Mouse (Mus musculus) neural tube, embryonic 11.5 days (tissue): ENCODE data around the gene Lrrk1. TPM values are rescaled to one million over a fixed set of nuclear protein-coding genes. Genes with fewer than 3 reads are reported as not detected.

Experiments used
- ATAC-seq: fragments of 200-750 bp; cut with Nextera tagmentation; 2 replicates; pipeline ENCODE4 v1.8.0; 2017; ENCODE audit warnings: moderate number of reproducible peaks, mild to moderate bottlenecking, moderate TSS enrichment, moderate library complexity; ENCODE audit not compliant: insufficient read depth, low FRiP score, low TSS enrichment
- DNase-seq: peaks from one replicate; pipeline ENCODE4 v3.0.0-alpha.2; 2015; ENCODE audit warnings: low spot score
- H3K27ac ChIP-seq: fragments of 300-500 bp; sonication (generic); 2 replicates; pipeline ENCODE4 v1.5.1; 2014; ENCODE audit warnings: low read depth, mild to moderate bottlenecking, low read length
- H3K27me3 ChIP-seq: fragments of 300-500 bp; sonication (generic); 2 replicates; pipeline ENCODE4 v1.6.1; 2014; ENCODE audit warnings: mild to moderate bottlenecking, low read length, mixed read lengths; ENCODE audit not compliant: control insufficient read depth, insufficient read depth
- H3K36me3 ChIP-seq: fragments of 300-500 bp; sonication (generic); 2 replicates; pipeline ENCODE4 v1.6.1; 2014; ENCODE audit warnings: mild to moderate bottlenecking, low read length, moderate library complexity, mixed read lengths; ENCODE audit not compliant: control insufficient read depth, insufficient read depth
- H3K4me1 ChIP-seq: fragments of 300-500 bp; sonication (generic); 2 replicates; pipeline ENCODE4 v1.6.1; 2014; ENCODE audit warnings: low read length, mixed read lengths; ENCODE audit not compliant: control insufficient read depth, insufficient read depth
- H3K4me2 ChIP-seq: fragments of 300-500 bp; sonication (generic); 2 replicates; pipeline ENCODE4 v1.6.1; 2014; ENCODE audit warnings: low read depth, mild to moderate bottlenecking, moderate library complexity
- H3K4me3 ChIP-seq: fragments of 300-500 bp; sonication (generic); 2 replicates; pipeline ENCODE4 v1.5.1; 2014; ENCODE audit warnings: low read depth, low read length
- H3K9ac ChIP-seq: fragments of 300-500 bp; sonication (generic); 2 replicates; pipeline ENCODE4 v1.6.1; 2014; ENCODE audit warnings: mild to moderate bottlenecking, low read length
- H3K9me3 ChIP-seq: fragments of 300-500 bp; sonication (generic); 2 replicates; pipeline ENCODE4 v1.6.1; 2016; ENCODE audit warnings: low read length; ENCODE audit not compliant: control insufficient read depth
- WGBS: fragments of 180-500 bp; shearing (Covaris S2); extraction: QIAGEN DNeasy Blood & Tissue Kit; methylation state at CpG from one replicate; pipeline ENCODE4 v1.1.7; 2014; 5-methylcytosine and 5-hydroxymethylcytosine counted together
- polyA plus RNA-seq: library from polyadenylated mRNA; unstranded; fragments of >200 nt; fragmentation: Nextera tagmentation; extraction: Ambion mirVana; gene quantifications from 2 replicates; pipeline ENCODE4 v1.2.1, GENCODE M21; 2014

Gene Lrrk1
- polyA plus RNA-seq, 1 experiment from 2014 or later, result 7.0 TPM

- Histone ChIP-seq H3K36me3 (no peaks in the 10 kb centered on the region), H3K4me2 (no peak overlapping the region), H3K27me3 (no peaks in the 10 kb centered on the region), H3K27ac (no peak overlapping the region), H3K4me3 (no peak overlapping the region), H3K9me3 (no peaks in the 10 kb centered on the region), H3K4me1 (peaks cover 3% of the 10 kb centered on the region; the same call in 1 of the 2 replicates), H3K9ac (no peak overlapping the region)
- WGBS, result 85% methylated on average over 7 of the region's 7 CpGs
- ATAC-seq (no peak), DNase-seq (no peak)
Measured at GRCm38 (mm10) chr7:66217531-66218094, 170.5 kb downstream of the Lrrk1 start.

DNA sequence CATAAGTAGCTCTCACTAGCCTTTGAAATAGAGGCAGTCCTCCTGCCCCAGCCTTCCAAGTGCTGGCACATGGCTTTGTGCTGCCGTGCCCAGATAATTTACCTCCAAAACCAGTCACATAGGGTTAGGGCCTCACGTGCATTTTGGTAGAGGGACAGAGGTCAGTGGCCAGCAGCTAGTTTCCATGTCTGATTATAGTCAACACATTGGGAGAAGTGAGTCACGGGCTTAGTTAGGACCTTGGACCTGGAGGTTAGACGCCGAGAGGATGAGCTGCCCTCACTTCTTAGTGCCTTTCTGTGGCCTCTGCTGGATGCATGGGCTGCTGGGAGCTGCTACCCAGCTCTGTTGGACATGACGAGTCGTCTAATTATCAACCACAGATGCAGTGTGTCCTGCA, 171.1 kb downstream of the Lrrk1 start:
- no peaks in the 10 kb centered on the region for H3K9me3 ChIP-seq
- no peaks in the 10 kb centered on the region for H3K27me3 ChIP-seq
- H3K4me2 ChIP-seq, result no peak overlapping the region
- no peaks in the 10 kb centered on the region for H3K36me3 ChIP-seq
- DNase-seq, result no peak
- no peak overlapping the region for H3K4me3 ChIP-seq
- H3K9ac ChIP-seq, result no peak overlapping the region
- no peak for ATAC-seq
- peaks cover 3% of the 10 kb centered on the region; the same call in 1 of the 2 replicates for H3K4me1 ChIP-seq
- WGBS, result 87% methylated on average over 7 of the region's 7 CpGs
- no peak overlapping the region for H3K27ac ChIP-seq

- 89% methylated on average over 1 of the region's 1 CpGs for WGBS
- H3K9ac ChIP-seq, result no peak overlapping the region
- DNase-seq (no peak), ATAC-seq (no peak)
- H3K27me3 ChIP-seq, result no peaks in the 10 kb centered on the region
- no peaks in the 10 kb centered on the region for H3K9me3 ChIP-seq
- no peak overlapping the region for H3K4me2 ChIP-seq
- no peak overlapping the region for H3K27ac ChIP-seq
- H3K36me3 ChIP-seq, result no peaks in the 10 kb centered on the region
- H3K4me3 ChIP-seq, result no peak overlapping the region
- peaks cover 3% of the 10 kb centered on the region; the same call in 1 of the 2 replicates for H3K4me1 ChIP-seq
Measured at GRCm38 (mm10) chr7:66215911-66216310, 172.2 kb downstream of the Lrrk1 start.

DNA sequence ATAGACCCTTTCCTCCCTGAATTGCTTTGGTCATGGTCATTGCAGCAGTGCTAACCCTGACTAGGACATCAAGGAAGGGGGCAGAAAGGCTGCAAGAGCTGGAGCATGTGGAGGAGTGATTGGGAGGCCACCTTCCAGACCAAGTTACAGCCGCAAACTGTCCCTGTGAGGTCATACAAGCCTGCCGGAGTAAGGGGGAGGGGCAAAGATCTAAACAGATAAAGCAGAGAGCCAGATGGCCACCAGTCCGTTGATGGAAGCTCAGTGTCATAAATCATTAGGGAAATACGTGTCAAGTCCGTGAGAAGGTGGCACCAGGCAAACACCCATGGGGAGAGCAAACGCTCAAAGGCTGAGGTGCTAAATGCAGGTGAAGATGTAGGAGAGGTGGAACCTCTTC, 173.7 kb downstream of the Lrrk1 start:
- WGBS, result 41% methylated on average over 6 of the region's 6 CpGs
- Histone ChIP-seq H3K27ac (no peak overlapping the region), H3K4me3 (no peak overlapping the region), H3K9ac (no peak overlapping the region), H3K4me1 (peaks cover 3% of the 10 kb centered on the region; the same call in 1 of the 2 replicates), H3K36me3 (no peaks in the 10 kb centered on the region), H3K4me2 (no peak overlapping the region), H3K27me3 (no peaks in the 10 kb centered on the region), H3K9me3 (no peaks in the 10 kb centered on the region)
- ATAC-seq, result no peak
- DNase-seq, result no peak

DNA sequence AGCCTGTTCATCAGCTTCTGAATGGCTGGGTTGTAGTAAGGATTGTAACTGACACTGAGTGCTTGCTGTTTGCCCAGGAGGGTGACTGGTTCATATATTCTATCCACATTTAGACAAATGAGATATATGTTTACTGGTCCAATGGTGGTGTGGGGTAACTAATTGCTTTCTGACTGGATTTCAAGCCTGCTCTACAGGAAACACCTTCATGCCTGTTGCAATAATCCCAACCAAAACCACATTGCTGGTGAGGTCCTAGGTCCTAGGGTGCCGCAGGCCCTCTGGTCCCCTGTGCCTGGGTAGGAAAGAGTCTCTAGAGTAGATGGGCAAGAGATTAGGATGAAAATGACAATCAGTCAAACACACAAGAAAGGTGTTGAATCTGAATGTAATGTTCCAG, 175.3 kb downstream of the Lrrk1 start:
- no peak for ATAC-seq
- Histone ChIP-seq H3K4me3 (no peak overlapping the region), H3K9ac (no peak overlapping the region), H3K36me3 (no peaks in the 10 kb centered on the region), H3K4me1 (no peaks in the 10 kb centered on the region), H3K27ac (no peak overlapping the region), H3K27me3 (no peaks in the 10 kb centered on the region), H3K4me2 (no peak overlapping the region), H3K9me3 (no peaks in the 10 kb centered on the region)
- no peak for DNase-seq
- WGBS, result 97% methylated on average over 1 of the region's 1 CpGs

GRCm38 (mm10) chr7:66209920-66210319, 178.2 kb downstream of the Lrrk1 start:
- WGBS, result 80% methylated on average over 2 of the region's 2 CpGs
- Histone ChIP-seq H3K9me3 (no peaks in the 10 kb centered on the region), H3K4me1 (no peaks in the 10 kb centered on the region), H3K4me3 (no peak overlapping the region), H3K9ac (no peak overlapping the region), H3K27me3 (no peaks in the 10 kb centered on the region), H3K36me3 (no peaks in the 10 kb centered on the region), H3K27ac (no peak overlapping the region), H3K4me2 (no peak overlapping the region)
- ATAC-seq (no peak), DNase-seq (no peak)

GRCm38 (mm10) chr7:66201657-66202056, 186.5 kb downstream of the Lrrk1 start:
- no peak overlapping the region for H3K4me3 ChIP-seq
- ATAC-seq, result no peak
- peaks cover 7% of the 10 kb centered on the region; the same call in 1 of the 2 replicates for H3K4me1 ChIP-seq
- DNase-seq, result no peak
- H3K27ac ChIP-seq, result no peak overlapping the region
- no peaks in the 10 kb centered on the region for H3K9me3 ChIP-seq
- H3K4me2 ChIP-seq, result no peak overlapping the region
- H3K27me3 ChIP-seq, result no peaks in the 10 kb centered on the region
- no peaks in the 10 kb centered on the region for H3K36me3 ChIP-seq
- 74% methylated on average over 2 of the region's 2 CpGs for WGBS
- no peak overlapping the region for H3K9ac ChIP-seq

DNA sequence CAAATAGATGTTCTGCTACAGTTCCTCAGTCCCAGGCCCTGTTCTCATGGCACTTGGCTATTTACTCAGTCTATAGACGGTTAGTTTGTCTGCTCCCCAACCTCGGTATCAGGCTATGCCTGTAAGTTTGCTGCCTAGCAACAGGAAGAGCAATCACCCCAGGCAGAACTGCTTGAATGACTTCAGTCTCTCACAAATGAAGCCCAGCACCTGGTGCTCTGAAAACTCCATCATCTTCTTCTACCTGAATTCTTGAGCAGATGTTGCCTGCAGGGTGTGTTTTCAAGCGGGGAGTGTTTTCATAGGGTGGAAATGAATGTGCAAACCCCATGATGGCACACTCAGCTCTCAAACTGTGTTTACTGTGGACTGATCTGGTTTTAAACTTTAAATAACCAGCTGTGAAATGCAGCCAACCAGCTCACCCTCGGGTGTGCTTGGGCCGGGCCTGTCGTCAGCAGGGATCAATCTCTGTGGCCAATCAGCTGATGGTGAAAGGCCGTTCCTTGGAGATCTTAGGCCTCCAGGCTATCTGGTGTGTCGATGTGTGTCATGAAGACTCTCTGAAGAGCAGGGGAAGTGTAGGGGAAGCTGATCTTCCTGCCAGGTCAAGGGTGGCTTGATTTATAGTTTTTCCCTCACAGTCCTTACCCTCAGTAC, 187.2 kb downstream of the Lrrk1 start:
- Histone ChIP-seq H3K36me3 (no peaks in the 10 kb centered on the region), H3K4me1 (peaks cover 7% of the 10 kb centered on the region; the same call in 1 of the 2 replicates), H3K9me3 (no peaks in the 10 kb centered on the region), H3K4me2 (no peak overlapping the region), H3K4me3 (no peak overlapping the region), H3K27ac (no peak overlapping the region), H3K9ac (no peak overlapping the region), H3K27me3 (no peaks in the 10 kb centered on the region)
- WGBS, result 42% methylated on average over 8 of the region's 8 CpGs
- DNase-seq (no peak), ATAC-seq (no peak)

DNA sequence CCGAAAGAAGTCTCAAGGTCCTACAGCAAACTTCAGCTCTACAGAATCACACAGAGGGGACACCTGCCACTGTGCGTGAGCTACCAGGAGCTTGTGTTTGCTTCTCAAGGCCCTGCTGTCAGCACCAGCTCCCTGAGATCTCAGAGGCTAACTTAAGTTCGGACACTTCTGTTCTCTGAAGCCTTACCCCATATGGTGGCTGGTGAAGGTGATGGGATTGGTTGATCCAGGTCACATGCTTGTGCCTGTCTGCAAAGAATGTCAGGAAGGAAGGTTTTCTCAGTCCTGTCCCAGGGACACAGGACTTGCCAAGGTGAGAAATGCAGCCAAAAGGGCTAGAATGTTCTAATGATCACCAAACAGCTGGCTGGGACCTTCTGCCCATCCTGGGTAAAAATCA, 187.8 kb downstream of the Lrrk1 start:
- no peak overlapping the region for H3K4me2 ChIP-seq
- DNase-seq (no peak), ATAC-seq (no peak)
- H3K9ac ChIP-seq, result no peak overlapping the region
- WGBS, result 80% methylated on average over 3 of the region's 3 CpGs
- no peaks in the 10 kb centered on the region for H3K27me3 ChIP-seq
- no peaks in the 10 kb centered on the region for H3K36me3 ChIP-seq
- H3K4me1 ChIP-seq, result peaks cover 7% of the 10 kb centered on the region; the same call in 1 of the 2 replicates
- H3K9me3 ChIP-seq, result no peaks in the 10 kb centered on the region
- no peak overlapping the region for H3K4me3 ChIP-seq
- H3K27ac ChIP-seq, result no peak overlapping the region
